Mouse (Mus musculus) adrenal gland, postnatal 0 days (tissue): ENCODE measurements around the gene Plxnb1. TPM values are rescaled to one million over a fixed set of nuclear protein-coding genes. Genes with fewer than 3 reads are reported as not detected.

ENCODE experiments used
- polyA plus RNA-seq: library from polyadenylated mRNA; unstranded; fragments of >200 nt; fragmentation: Nextera tagmentation; extraction: Ambion mirVana; gene quantifications from 2 replicates; pipeline ENCODE4 v1.2.1, GENCODE M21; 2015

Gene Plxnb1
- polyA plus RNA-seq: 7.9 and 14.1 TPM in 2 replicates

DNA sequence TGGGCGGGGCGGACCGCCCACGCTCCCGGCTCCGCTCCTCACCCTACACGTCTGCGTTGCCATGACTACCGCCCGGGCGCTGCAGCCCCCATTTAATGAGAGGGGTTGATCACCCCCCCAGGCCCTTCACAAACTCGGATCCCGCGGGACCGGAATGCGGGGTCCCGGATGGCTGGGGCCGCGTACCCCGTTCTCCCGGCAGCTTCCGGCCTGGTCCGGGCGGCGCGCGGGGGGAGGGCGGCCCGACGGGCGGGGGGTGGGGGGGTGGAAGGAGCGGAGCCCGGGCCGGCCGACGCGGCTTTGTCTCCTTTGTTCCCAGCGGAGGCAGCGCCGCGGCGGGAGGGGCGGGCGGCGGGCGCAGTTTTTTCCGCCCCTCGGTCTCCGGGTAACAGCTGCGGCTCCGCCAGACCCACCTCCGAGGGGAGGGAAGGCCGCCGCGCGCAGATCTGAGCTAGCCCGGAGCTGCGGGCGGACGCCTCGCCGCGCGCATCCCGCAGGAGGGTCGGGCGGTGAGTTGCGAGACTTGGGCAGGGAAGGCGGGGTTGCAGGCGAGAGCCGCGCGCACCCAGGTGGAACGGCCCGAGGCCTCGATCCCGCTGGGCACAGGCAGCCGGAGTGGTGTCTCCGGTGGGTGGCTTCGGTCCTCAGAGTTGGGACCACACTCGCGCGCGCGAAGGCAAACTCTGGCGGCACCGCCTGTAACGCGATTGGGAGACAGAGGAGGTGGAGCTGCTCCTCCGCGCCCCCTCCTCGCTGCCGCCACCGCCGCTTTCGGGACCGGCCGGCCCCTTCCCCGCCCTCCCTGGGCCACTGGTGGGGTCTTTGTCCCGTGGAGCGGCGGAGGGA, at the start of gene Plxnb1:
Gene Plxnb1, plus strand, starts transcription at position 253 of the 846 bp plus-strand sequence.

DNA sequence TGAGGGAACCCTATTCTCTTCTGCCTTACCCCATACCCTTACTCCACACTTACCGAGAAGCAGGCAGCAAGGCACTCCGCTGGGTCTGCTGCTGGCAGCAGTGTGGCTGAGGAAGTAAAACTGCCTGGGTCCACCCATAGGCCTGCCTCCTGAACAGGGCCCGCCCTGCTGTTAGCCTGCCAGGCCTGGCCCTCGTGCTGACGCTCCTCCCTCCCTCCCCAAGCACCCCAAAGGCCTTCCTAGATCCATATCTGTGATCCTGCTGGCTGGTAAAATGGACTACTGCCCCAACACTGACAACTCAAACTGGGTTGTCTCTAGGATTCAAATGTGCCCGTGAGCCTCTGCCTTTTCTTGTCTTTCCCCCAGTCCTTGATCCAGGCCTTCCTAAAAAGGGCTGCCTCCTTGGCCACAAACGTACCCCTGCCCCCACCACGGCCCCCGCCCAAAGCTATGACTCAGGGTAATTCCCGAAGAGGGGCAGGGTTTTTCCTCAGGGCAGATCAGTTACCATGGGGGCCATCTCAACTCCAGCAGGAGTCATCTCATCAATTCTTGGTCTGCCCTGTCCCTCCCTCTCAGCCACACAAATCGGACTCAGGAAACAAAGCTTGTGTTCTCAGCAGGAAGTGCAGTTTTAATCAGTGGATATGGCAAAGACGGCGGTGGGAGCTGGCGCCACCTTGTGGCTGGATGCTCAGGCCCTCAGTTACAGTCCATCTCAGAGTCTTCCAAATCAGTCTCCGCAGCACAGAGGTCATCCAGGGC, 35.9 kb upstream of the Plxnb1 start, which contains the start of gene Trex1:
Gene Trex1, minus strand, starts transcription at position 599 of the 768 bp plus-strand sequence.

GRCm38 (mm10) chr9:109073661-109074573, 21.3 kb upstream of the Plxnb1 start, which contains the start of gene Atrip:
TSS of gene Atrip (minus strand) at chr9:109074124.

DNA sequence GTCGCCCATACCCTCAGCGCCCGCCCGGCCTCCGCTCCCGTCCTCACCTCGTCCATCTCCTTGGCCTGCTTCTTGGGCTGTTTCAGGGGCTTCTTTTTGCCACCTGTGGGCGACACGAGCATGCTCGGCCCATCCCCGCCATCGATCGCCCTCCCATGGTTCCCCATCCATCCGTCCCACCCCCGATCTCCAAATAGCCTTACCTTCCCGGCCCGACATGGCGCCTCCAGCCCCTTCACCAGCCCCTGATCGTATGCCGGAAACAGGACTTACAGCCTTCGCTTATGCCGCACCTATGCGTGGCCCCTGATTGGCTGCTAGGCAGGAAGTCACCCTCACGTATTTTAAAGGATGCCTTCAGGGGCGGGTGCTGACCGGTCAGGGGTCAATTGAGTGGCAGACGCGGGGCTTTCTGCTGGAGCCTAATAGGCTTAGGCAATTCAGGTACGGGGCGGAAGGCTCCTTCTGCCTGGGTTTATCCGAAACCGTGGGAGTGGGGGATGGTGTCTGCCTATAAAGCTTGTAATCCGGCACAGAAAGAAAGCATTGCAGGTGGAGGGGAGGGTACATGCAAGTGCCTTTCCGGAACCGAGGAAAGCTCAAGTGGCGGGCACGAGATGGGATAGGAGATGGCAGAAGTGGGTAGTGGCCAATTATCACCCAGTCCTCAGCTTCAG, 12.9 kb upstream of the Plxnb1 start, which contains the start of the genes Ccdc51 and Tma7:
Gene Ccdc51, plus strand, starts transcription at position 370 of the 677 bp plus-strand sequence.
Gene Tma7, minus strand, starts transcription at position 464 of the 677 bp plus-strand sequence.

DNA sequence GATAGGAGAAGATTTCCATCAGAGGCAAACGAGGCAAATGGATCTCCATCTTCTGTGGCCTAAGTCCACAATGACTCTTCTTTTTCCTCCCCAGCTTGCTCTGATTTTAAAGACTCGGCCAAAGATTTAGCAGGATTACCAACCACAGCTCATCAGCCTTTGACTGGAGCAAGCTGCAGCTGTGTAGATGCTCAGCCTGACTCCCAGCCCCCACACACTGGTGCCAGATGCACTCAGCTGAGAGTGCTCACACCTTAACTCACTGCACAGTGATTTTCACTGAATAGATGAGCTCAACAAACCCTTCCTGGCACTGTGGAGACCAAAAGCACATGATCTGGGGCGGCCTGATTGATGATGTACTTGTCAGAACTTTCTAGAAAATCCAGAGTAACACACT, 66.8 kb downstream of the Plxnb1 start, which contains the start of gene Fbxw21:
Gene Fbxw21, minus strand, starts transcription at position 101 of the 400 bp plus-strand sequence.

Other genes starting within 250 kb of the Plxnb1 start
- 4.9 and 6.0 TPM in 2 replicates for gene Slc26a6, start 242.1 kb upstream of the Plxnb1 start, polyA plus RNA-seq
- gene Tmem89, start 180.8 kb upstream of the Plxnb1 start, polyA plus RNA-seq: 0.17 TPM in 1 of 2 replicates, not detected in the other
- 300 and 412 TPM in 2 replicates for gene Uqcrc1, start 158.8 kb upstream of the Plxnb1 start, polyA plus RNA-seq
- gene Col7a1, start 141.8 kb upstream of the Plxnb1 start, polyA plus RNA-seq: 6.9 and 7.2 TPM in 2 replicates
- gene Ucn2, start 109.4 kb upstream of the Plxnb1 start, polyA plus RNA-seq: 0.30 TPM in 1 of 2 replicates, not detected in the other
- gene Pfkfb4, start 103.6 kb upstream of the Plxnb1 start, polyA plus RNA-seq: 5.4 and 5.8 TPM in 2 replicates
- gene Shisa5, start 56.8 kb upstream of the Plxnb1 start, polyA plus RNA-seq: 120 and 181 TPM in 2 replicates
- gene Trex1, start 35.7 kb upstream of the Plxnb1 start, polyA plus RNA-seq: 19.0 and 28.9 TPM in 2 replicates
- 14.4 and 21.7 TPM in 2 replicates for gene Atrip, start 21.3 kb upstream of the Plxnb1 start, polyA plus RNA-seq
- gene Ccdc51, start 12.9 kb upstream of the Plxnb1 start, polyA plus RNA-seq: 20.5 and 24.2 TPM in 2 replicates
- 801 and 807 TPM in 2 replicates for gene Tma7, start 12.8 kb upstream of the Plxnb1 start, polyA plus RNA-seq
- 0.18 TPM in 1 of 2 replicates, not detected in the other for gene Fbxw21, start 66.7 kb downstream of the Plxnb1 start, polyA plus RNA-seq
- not detected in 2 replicates for gene Fbxw13, start 100.6 kb downstream of the Plxnb1 start, polyA plus RNA-seq
- gene Fbxw20, start 139.4 kb downstream of the Plxnb1 start, polyA plus RNA-seq: not detected in 2 replicates
- not detected in 2 replicates for gene Fbxw14, start 192.3 kb downstream of the Plxnb1 start, polyA plus RNA-seq
- not detected in 2 replicates for gene Fbxw28, start 244.3 kb downstream of the Plxnb1 start, polyA plus RNA-seq